Mouse (Mus musculus): Measurements from ENCODE around the gene Aldh3a2.

DNA sequence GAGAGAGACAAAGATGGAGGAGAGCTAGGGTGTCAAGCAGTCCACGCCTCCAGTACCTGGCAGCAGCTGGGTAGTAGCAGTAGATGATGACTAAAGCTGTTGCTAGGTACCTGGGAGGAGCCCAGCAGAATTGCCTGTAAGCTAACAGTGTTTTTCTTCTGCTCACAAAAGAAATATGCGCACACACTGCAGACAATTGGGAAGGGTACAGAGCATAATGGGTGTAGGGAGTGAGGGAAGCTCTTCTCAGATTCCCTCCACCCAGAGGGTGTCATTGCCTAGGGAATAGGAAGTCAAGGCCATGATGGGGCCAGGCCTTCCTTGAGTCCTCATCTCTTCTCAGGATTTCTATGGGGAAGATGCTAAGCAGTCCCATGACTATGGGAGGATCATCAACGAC, 51.3 kb downstream of the Aldh3a2 start:
- TF ChIP-seq POLR2A (IDR thresholded peaks at IDR 0.05; ENCODE audit: insufficient read depth, low read depth, low read length) (no peak), CTCF (IDR thresholded peaks at IDR 0.05; ENCODE audit: insufficient read depth, low read depth, low read length) (no peak)
